Mouse (Mus musculus): Measurements from ENCODE around the gene Prrg2.

DNA sequence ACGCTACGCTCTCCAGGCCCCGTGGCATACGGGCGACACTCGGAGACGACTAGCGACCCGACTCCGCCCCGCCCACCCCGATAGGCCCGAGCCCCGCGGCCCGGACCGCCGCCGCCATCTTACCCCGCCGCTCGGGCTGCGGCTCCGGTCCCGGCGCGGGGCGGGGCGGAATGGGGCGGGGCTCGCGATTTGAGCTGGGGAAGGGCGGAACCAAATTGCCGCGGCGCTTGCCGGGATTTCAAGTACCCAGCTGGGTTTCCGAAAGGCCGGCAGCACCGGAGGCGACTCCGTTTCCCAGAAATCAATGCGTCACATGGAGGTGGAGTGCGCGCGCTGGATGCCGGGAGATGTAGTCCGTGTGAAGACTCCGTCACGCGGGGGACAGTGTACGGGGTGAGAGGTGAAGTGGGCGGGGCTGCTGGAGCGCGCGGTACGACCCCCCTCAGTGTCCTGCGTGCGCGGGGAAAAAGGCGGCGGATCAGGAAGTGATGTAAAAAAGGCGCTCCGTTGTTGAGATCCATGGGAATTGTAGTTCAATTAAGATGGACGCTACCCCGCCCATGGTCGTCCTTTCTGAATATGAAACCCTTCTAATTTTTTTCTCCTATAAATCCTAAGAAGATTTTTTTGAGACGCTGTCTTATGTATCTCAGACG lies 46.4 kb downstream of the Prrg2 start, which contains the start of gene Scaf1:
- TF ChIP-seq POLR2A (IDR thresholded peaks at IDR 0.05; ENCODE audit: low read depth, low read length) (peak; percentile 57), CTCF (IDR thresholded peaks at IDR 0.05; ENCODE audit: extremely low read depth, insufficient read length, insufficient replicate concordance, low read depth, low read length) (no peak)
